Mouse (Mus musculus) myocyte (in vitro differentiated cells): Measurements from ENCODE around the gene Hspa8. TPM values are rescaled to one million over a fixed set of nuclear protein-coding genes. Genes with fewer than 3 reads are reported as not detected.

Source experiments
- H3K27me3 ChIP-seq: one replicate; pipeline ENCODE4 v1.6.1; 2011; ENCODE audit not compliant: control insufficient read depth, insufficient read depth, insufficient read length
- H3K36me3 ChIP-seq: one replicate; pipeline ENCODE4 v1.6.1; 2011; ENCODE audit not compliant: control insufficient read depth, insufficient read depth
- H3K4me2 ChIP-seq: one replicate; pipeline ENCODE4 v1.6.1; 2011; ENCODE audit warnings: low read depth, control low read depth
- H3K4me3 ChIP-seq: one replicate; pipeline ENCODE4 v1.5.1; 2011; ENCODE audit warnings: mild to moderate bottlenecking, control low read depth, moderate library complexity
- H3K79me2 ChIP-seq: one replicate; pipeline ENCODE4 v1.6.1; 2011; ENCODE audit not compliant: control insufficient read depth, insufficient read depth
- H3ac ChIP-seq: one replicate; pipeline ENCODE4 v1.6.1; 2011; ENCODE audit not compliant: control insufficient read depth, insufficient read length
- CEBPB ChIP-seq: IDR thresholded peaks from 2 replicates; pipeline ENCODE4 v1.6.1; 2011; ENCODE audit warnings: mild to moderate bottlenecking, moderate library complexity; ENCODE audit not compliant: poor library complexity, insufficient read depth, severe bottlenecking
- E2F4 ChIP-seq: IDR thresholded peaks from one replicate; pipeline ENCODE4 v1.6.1; 2011; ENCODE audit warnings: mild to moderate bottlenecking, control low read depth, moderate library complexity; ENCODE audit not compliant: insufficient read depth
- MAX ChIP-seq: IDR thresholded peaks from one replicate; pipeline ENCODE4 v1.6.1; 2011; ENCODE audit warnings: low read depth, mild to moderate bottlenecking, control low read depth
- MYOD1 ChIP-seq, 3 experiments: IDR thresholded peaks; one replicate each; pipeline ENCODE4 v1.6.1; 2011; ENCODE audit warnings: control low read depth in 2 of 3, low read depth in 2 of 3, mild to moderate bottlenecking in 2 of 3, moderate library complexity in 1 of 3; ENCODE audit not compliant: insufficient read length in 2 of 3, control insufficient read depth in 1 of 3
- MYOG ChIP-seq, 3 experiments: IDR thresholded peaks; one replicate each; pipeline ENCODE4 v1.6.1; 2011; ENCODE audit warnings: control low read depth in 2 of 3, low read depth in 2 of 3, mild to moderate bottlenecking in 2 of 3; ENCODE audit not compliant: insufficient read length in 2 of 3, control insufficient read depth in 1 of 3, insufficient read depth in 1 of 3
- POLR2A ChIP-seq: IDR thresholded peaks from one replicate; pipeline ENCODE4 v1.6.1; 2011; ENCODE audit warnings: low read depth, mild to moderate bottlenecking, control low read depth, moderate library complexity; ENCODE audit not compliant: insufficient read length
- POLR2AphosphoS2 ChIP-seq: IDR thresholded peaks from one replicate; pipeline ENCODE4 v1.6.1; 2011; ENCODE audit warnings: low read depth, control low read depth; ENCODE audit not compliant: insufficient read length
- REST ChIP-seq: IDR thresholded peaks from one replicate; pipeline ENCODE4 v1.6.1; 2011; ENCODE audit warnings: mild to moderate bottlenecking, control low read depth, moderate library complexity; ENCODE audit not compliant: insufficient read depth, insufficient read length
- SRF ChIP-seq: IDR thresholded peaks from one replicate; pipeline ENCODE4 v1.6.1; 2011; ENCODE audit warnings: low read depth; ENCODE audit not compliant: control insufficient read depth, insufficient read length
- TCF12 ChIP-seq: IDR thresholded peaks from one replicate; pipeline ENCODE4 v1.6.1; 2011; ENCODE audit warnings: mild to moderate bottlenecking, control low read depth; ENCODE audit not compliant: poor library complexity, insufficient read depth, severe bottlenecking
- TCF3 ChIP-seq: IDR thresholded peaks from one replicate; pipeline ENCODE4 v1.6.1; 2011; ENCODE audit warnings: low read depth, control low read depth; ENCODE audit not compliant: insufficient read length
- USF1 ChIP-seq: IDR thresholded peaks from one replicate; pipeline ENCODE4 v1.6.1; 2011; ENCODE audit warnings: low read depth, mild to moderate bottlenecking, control low read depth, moderate library complexity
- polyA plus RNA-seq: library from polyadenylated mRNA; unstranded; fragments of >200 nt; fragmentation: generic; extraction: Trizol; gene quantifications from one replicate; pipeline ENCODE4 v1.2.1, GENCODE M21; 2012; ENCODE audit warnings: missing spikeins

The Hspa8 gene
- polyA plus RNA-seq, 1 experiment = 797 TPM

DNA sequence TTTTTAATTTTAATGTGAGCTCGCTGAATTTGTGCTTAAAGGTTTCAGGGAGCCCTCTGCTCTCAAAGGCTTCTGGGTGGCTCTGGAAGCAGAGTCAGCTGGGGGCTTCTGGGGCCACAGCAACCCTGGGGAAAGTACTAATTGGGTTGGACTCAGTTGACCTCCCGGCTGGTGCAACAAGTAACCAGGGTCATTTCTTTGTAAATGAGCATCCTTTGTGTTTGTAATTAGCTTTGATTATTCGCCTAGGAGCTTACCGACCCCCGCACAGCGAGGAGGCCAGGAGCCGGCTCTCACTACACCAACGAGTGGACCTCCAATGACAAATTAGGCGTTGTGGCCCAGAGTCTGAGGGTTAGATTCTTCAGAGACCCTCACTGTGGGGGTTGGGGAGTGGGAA, 58.4 kb downstream of the Hspa8 start:
- Histone ChIP-seq H3K4me3 (no peak overlapping the region), H3K79me2 (no peaks in the 10 kb centered on the region), H3K27me3 (no peaks in the 10 kb centered on the region), H3K36me3 (no peaks in the 10 kb centered on the region), H3K4me2 (no peak overlapping the region), H3ac (no peak overlapping the region)
- TF ChIP-seq E2F4 (no peak), TCF12 (no peak), MYOG (IDR thresholded peaks at IDR 0.05; ENCODE audit: control insufficient read depth in 1 of 3, insufficient read depth in 1 of 3, insufficient read length in 2 of 3, low read depth in 2 of 3) (no peak), POLR2A (no peak), MAX (no peak), CEBPB (no peak), TCF3 (no peak), POLR2AphosphoS2 (no peak), USF1 (no peak), SRF (no peak), MYOD1 (IDR thresholded peaks at IDR 0.05; ENCODE audit: control insufficient read depth in 1 of 3, insufficient read length in 2 of 3, low read depth in 2 of 3) (no peak), REST (no peak)

Other genes with a start within 250 kb of the Hspa8 start
- not detected for gene Gm21915, start 130.4 kb upstream of the Hspa8 start, polyA plus RNA-seq
- 3.8 TPM for gene Clmp, start 115.0 kb upstream of the Hspa8 start, polyA plus RNA-seq
- not detected for gene Bsx, start 73.1 kb downstream of the Hspa8 start, polyA plus RNA-seq
- gene Jhy, start 163.1 kb downstream of the Hspa8 start, polyA plus RNA-seq = not detected
- 0.14 TPM for gene Crtam, start 203.6 kb downstream of the Hspa8 start, polyA plus RNA-seq